Mouse (Mus musculus) stomach, embryonic 14.5 days (tissue): ENCODE results near the gene Bcl7c. TPM values are rescaled to one million over a fixed set of nuclear protein-coding genes. Genes with fewer than 3 reads are reported as not detected.

Experiments
- ATAC-seq: fragments of 200-750 bp; cut with Nextera tagmentation; 2 replicates; pipeline ENCODE4 v1.8.0; 2017; ENCODE audit warnings: low read depth, moderate TSS enrichment; ENCODE audit not compliant: insufficient number of reproducible peaks, insufficient read depth, low FRiP score
- H3K27ac ChIP-seq: fragments of 300-500 bp; sonication (generic); 2 replicates; pipeline ENCODE4 v1.5.1; 2014; ENCODE audit warnings: mild to moderate bottlenecking, low read length, moderate library complexity, mixed read lengths
- H3K27me3 ChIP-seq: fragments of 300-500 bp; sonication (generic); 2 replicates; pipeline ENCODE4 v1.6.1; 2014; ENCODE audit warnings: low read length, control low read depth, mixed read lengths; ENCODE audit not compliant: control insufficient read depth, insufficient read depth
- H3K36me3 ChIP-seq: fragments of 300-500 bp; sonication (generic); 2 replicates; pipeline ENCODE4 v1.6.1; 2014; ENCODE audit warnings: mild to moderate bottlenecking, control low read depth, low read length, moderate library complexity, mixed read lengths; ENCODE audit not compliant: control insufficient read depth, insufficient read depth
- H3K4me1 ChIP-seq: fragments of 300-500 bp; sonication (generic); 2 replicates; pipeline ENCODE4 v1.6.1; 2014; ENCODE audit warnings: low read length, control low read depth, mixed read lengths; ENCODE audit not compliant: control insufficient read depth, insufficient read depth
- H3K4me2 ChIP-seq: fragments of 300-500 bp; sonication (generic); replicated peaks from 2 replicates; pipeline ENCODE4 v1.6.1; 2014; ENCODE audit warnings: low read depth, low read length, control low read depth
- H3K4me3 ChIP-seq: fragments of 300-500 bp; sonication (generic); 2 replicates; pipeline ENCODE4 v1.5.1; 2014; ENCODE audit warnings: low read depth, low read length, control low read depth
- H3K9ac ChIP-seq: fragments of 300-500 bp; sonication (generic); replicated peaks from 2 replicates; pipeline ENCODE4 v1.6.1; 2014; ENCODE audit warnings: low read depth, mild to moderate bottlenecking, control low read depth, low read length, moderate library complexity, mixed read lengths
- H3K9me3 ChIP-seq: fragments of 300-500 bp; sonication (generic); 2 replicates; pipeline ENCODE4 v1.6.1; 2016; ENCODE audit warnings: low read depth, low read length, control low read depth; ENCODE audit not compliant: control insufficient read depth
- WGBS: fragments of 180-500 bp; shearing (Covaris S2); extraction: QIAGEN DNeasy Blood & Tissue Kit; methylation state at CpG from one replicate; pipeline ENCODE4 v1.1.7; 2014; 5-methylcytosine and 5-hydroxymethylcytosine counted together
- polyA plus RNA-seq: library from polyadenylated mRNA; unstranded; fragments of >200 nt; fragmentation: Nextera tagmentation; extraction: Ambion mirVana; gene quantifications from 2 replicates; pipeline ENCODE4 v1.2.1, GENCODE M21; 2014

The Bcl7c gene
- polyA plus RNA-seq, 1 experiment from 2014 or later = 65.2 TPM

DNA sequence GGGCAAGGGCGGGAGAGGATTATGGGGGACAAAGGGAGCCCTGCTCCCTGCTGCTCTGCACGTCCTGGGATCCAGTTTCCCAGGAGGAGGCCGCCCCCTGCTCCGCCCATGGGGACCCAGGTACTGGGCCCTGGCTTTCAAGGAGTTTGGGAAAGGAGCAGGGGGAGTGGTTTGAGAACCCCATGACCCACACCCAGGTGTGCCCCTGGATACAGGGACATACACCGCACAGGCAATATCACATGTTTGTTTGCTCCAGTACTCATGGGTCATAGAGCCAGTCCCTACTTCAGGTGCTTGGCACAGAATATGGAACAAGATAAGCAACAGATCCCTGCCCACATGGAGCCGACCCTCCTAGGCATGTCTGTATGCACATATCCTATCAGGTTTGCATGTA is 17.2 kb upstream of the Bcl7c start:
- H3K4me3 ChIP-seq = no peak overlapping the region
- no peaks in the 10 kb centered on the region for H3K36me3 ChIP-seq
- H3K4me2 ChIP-seq = no peak overlapping the region
- ATAC-seq = no peak
- H3K27me3 ChIP-seq = no peaks in the 10 kb centered on the region
- WGBS = 60% methylated on average over 6 of the region's 6 CpGs
- no peaks in the 10 kb centered on the region for H3K4me1 ChIP-seq
- no peak overlapping the region for H3K9ac ChIP-seq
- no peak overlapping the region for H3K27ac ChIP-seq
- H3K9me3 ChIP-seq = no peaks in the 10 kb centered on the region

DNA sequence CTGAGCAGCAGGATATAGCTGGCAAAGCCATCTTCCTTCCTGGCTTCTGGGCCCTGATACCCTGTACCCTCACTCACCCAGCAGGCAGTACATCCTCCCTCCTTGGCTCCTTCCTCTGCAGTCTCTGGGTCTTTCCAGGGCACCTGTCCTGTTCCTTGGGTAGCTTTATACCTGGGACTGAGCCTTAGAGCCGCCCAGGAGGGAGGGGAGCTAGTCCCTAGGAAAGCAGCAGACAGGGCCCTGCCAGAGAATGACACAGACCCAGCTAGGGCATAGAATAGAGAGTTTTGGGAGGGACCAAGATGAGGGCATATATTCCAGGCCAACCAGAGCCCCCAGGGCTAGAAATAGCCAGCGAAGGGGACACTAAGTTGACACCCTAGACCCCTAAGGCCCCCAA is 16.8 kb upstream of the Bcl7c start:
- Histone ChIP-seq H3K27ac (no peak overlapping the region), H3K4me1 (no peaks in the 10 kb centered on the region), H3K36me3 (no peaks in the 10 kb centered on the region), H3K9ac (no peak overlapping the region), H3K4me2 (no peak overlapping the region), H3K4me3 (no peak overlapping the region), H3K27me3 (no peaks in the 10 kb centered on the region), H3K9me3 (no peaks in the 10 kb centered on the region)
- ATAC-seq = no peak
- WGBS = 54% methylated on average over 2 of the region's 2 CpGs

DNA sequence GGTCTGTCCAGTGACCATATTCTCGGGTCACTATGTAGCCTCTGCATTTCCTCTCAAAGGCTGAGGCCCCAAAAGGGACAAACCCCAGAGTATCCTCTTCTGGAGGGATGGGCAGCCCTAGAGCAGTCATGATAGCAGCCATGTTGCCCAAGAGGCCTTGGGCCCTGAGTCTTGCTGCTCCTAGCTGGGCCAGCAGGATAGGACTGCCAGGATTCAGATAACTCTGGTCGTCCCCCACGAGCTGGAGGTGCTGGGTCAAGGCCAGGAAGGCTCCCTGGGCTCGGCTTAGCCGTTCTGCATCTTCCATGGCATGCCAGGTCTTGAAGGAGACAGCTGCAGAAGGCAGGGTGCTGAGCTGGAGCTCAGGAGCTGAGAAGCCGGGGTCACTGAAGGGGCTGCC is 10.5 kb upstream of the Bcl7c start:
- WGBS = 89% methylated on average over 6 of the region's 6 CpGs

GRCm38 (mm10) chr7:127718339-127718738 is 9.6 kb upstream of the Bcl7c start:
- Histone ChIP-seq H3K27ac (no peak overlapping the region), H3K36me3 (no peaks in the 10 kb centered on the region), H3K4me3 (no peak overlapping the region), H3K9ac (no peak overlapping the region), H3K4me2 (no peak overlapping the region), H3K4me1 (no peaks in the 10 kb centered on the region), H3K27me3 (no peaks in the 10 kb centered on the region), H3K9me3 (no peaks in the 10 kb centered on the region)
- WGBS = 90% methylated on average over 6 of the region's 6 CpGs
- ATAC-seq = no peak

More for the DNA sequence above, 10.5 kb upstream of the Bcl7c start:
- no peak for ATAC-seq
- H3K4me2 ChIP-seq = no peak overlapping the region
- H3K4me3 ChIP-seq = no peak overlapping the region
- no peaks in the 10 kb centered on the region for H3K4me1 ChIP-seq
- H3K36me3 ChIP-seq = no peaks in the 10 kb centered on the region
- no peaks in the 10 kb centered on the region for H3K9me3 ChIP-seq
- H3K27me3 ChIP-seq = no peaks in the 10 kb centered on the region
- no peak overlapping the region for H3K9ac ChIP-seq
- no peak overlapping the region for H3K27ac ChIP-seq

DNA sequence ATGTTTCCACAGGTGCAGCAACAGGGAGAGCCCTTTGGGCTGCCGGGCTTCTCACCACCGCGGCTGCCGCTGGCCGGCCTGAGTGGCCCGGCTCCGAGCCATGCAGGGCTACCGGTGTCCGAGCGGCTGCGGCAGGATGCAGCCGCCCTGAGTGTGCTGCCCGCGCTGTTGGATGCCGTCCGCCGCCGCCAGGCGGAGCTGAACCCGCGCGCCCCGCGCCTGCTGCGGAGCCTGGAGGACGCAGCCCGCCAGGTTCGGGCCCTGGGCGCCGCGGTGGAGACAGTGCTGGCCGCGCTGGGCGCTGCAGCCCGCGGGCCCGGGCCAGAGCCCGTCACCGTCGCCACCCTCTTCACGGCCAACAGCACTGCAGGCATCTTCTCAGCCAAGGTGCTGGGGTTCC is 8.3 kb upstream of the Bcl7c start:
- peak; percentile 8; the same call in 1 of the 2 replicates for ATAC-seq
- Histone ChIP-seq H3K27ac (no peak overlapping the region), H3K36me3 (no peaks in the 10 kb centered on the region), H3K9ac (peak overlapping the region; percentile 8; the same call in 1 of the 2 replicates), H3K4me3 (peak overlapping the region; percentile 18), H3K4me2 (peak overlapping the region; percentile 47), H3K27me3 (no peaks in the 10 kb centered on the region), H3K4me1 (peaks cover 4% of the 10 kb centered on the region; the same call in 1 of the 2 replicates), H3K9me3 (no peaks in the 10 kb centered on the region)
- 2% methylated on average over 35 of the region's 41 CpGs for WGBS

DNA sequence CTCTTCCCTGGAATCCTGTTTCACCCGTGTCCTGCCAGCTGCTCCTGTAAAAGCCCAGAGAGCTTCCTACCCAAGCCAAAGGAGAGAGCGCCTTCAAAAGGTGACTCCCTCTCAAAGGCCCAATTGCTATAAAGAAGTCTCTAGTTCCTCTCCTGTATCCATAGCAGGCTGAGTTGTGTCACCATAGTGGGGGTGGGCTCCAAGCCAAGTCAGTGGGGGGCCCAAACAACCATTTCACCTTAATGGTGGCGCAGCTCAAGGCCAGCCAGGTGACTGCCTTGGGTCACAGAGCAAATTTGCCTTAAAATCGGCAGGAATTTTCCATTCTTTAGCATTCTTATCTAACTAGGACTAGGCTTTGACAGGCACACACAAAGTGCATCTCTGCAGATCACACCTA is 6.1 kb upstream of the Bcl7c start:
- Histone ChIP-seq H3K4me3 (no peak overlapping the region), H3K36me3 (no peaks in the 10 kb centered on the region), H3K4me1 (peaks cover 11% of the 10 kb centered on the region; the same call in 1 of the 2 replicates), H3K4me2 (no peak overlapping the region), H3K27me3 (no peaks in the 10 kb centered on the region), H3K27ac (no peak overlapping the region), H3K9ac (no peak overlapping the region), H3K9me3 (no peaks in the 10 kb centered on the region)
- 84% methylated on average over 4 of the region's 4 CpGs for WGBS
- no peak for ATAC-seq

DNA sequence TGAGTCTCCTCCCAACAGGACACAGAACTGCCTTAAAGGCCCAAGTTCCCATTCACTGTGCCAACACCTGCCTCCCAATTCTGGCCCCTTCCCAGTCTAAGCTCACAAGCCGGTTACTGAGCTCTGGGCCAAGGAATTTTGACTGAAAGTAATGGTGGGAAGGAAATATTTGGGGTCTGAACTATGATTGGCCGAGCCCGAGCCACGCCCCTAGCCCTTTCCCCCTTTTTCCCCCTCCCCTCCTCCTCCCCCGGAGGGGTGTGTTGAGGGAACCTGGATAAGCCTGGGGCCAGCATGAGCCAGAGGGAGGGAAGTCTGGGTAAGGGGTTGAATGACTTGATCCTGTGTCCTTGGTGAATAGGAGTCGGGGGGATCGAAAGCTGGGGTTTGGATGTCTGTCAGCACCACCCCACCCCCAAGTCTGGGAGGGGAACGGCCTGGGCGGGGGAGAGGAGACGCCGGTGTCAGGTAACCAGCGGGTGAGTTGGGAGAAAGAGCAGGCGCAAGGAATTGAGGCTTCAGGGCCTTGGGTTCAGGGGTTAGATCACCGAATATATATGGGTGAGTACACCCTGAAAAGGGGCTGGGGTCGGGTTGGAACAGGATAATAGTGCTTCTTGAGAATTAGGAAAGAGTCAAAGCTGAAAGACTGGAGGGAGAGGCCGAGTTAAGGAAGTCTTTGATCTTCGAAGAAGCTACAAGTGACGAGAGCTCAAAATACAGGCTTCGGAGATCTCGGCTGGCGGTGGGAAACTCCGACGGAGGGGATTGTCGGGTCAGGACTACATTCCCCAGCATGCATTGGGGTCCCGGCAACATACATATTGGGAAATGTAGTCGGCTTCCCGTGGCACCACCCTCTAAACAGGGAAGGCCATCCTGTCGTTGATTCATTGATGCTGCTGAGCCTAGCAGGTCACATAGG is 4.0 kb upstream of the Bcl7c start, which contains the start of gene Ctf1:
Ctf1 (plus strand) TSS at position 276 of the 925 bp plus-strand sequence.
- Histone ChIP-seq H3K9ac (peak within 1 kb of the TSS; percentile 14; the same call in 1 of the 2 replicates), H3K4me1 (peaks cover 16% of the 10 kb centered on the region; the same call in 1 of the 2 replicates), H3K4me3 (peak within 1 kb of the TSS; percentile 28), H3K36me3 (no peaks in the 10 kb centered on the region), H3K9me3 (no peaks in the 10 kb centered on the region), H3K4me2 (peak within 1 kb of the TSS; percentile 45), H3K27me3 (no peaks in the 10 kb centered on the region), H3K27ac (peak within 1 kb of the TSS; percentile 93)
- 2% methylated on average over 28 of the region's 28 CpGs for WGBS
- peak; percentile 54 for ATAC-seq

DNA sequence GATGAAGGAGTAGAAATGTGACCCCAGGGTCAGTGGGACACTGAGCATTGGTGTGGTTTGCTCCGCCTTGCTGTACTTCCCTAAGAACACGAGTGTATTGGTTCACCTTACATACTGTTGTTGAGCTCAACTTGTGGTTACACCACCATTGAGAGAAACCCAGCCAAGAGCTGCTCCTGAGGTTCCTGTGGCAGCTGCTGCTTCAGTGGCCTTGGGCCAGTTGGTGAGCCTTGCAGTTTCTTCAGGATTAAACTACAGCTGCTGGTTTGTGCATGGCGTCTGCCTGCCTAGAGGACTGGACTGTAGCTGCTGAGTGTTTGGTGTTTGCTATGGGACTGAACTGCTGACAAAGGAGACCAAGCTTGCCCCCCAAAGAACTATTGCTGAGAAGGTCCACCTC is 2.7 kb upstream of the Bcl7c start:
- Histone ChIP-seq H3K9me3 (no peaks in the 10 kb centered on the region), H3K4me3 (no peak overlapping the region), H3K4me2 (no peak overlapping the region), H3K9ac (no peak overlapping the region), H3K27ac (peak overlapping the region; percentile 93), H3K27me3 (no peaks in the 10 kb centered on the region), H3K4me1 (peaks cover 24% of the 10 kb centered on the region), H3K36me3 (peaks cover 5% of the 10 kb centered on the region)
- 47% methylated on average over 3 of the region's 3 CpGs for WGBS
- ATAC-seq = no peak
